Mouse (Mus musculus): Measurements from ENCODE around the gene Clec10a. TPM values are rescaled to one million over a fixed set of nuclear protein-coding genes. Genes with fewer than 3 reads are reported as not detected.
A peak's percentile ranks its signal among the peaks of the same experiment; 100 is the strongest.

Gene Clec10a
- total and polyA plus RNA-seq, 2 experiments from 2014 or later = 0.44 to 0.57 TPM

- DNase-seq (ENCODE audit: low spot score) (peak; percentile 89), ATAC-seq (ENCODE audit: low FRiP score) (no peak)
- H3K27ac ChIP-seq (ENCODE audit: low read depth, low read length) = no peak overlapping the region
- no peaks in the 10 kb centered on the region for H3K36me3 ChIP-seq (ENCODE audit: insufficient read depth, low read length)
- no peaks in the 10 kb centered on the region for H3K9me3 ChIP-seq (ENCODE audit: low read length)
- H3K4me1 ChIP-seq (ENCODE audit: insufficient read depth, low read length) = no peaks in the 10 kb centered on the region
- H3K9ac ChIP-seq (replicated peaks; ENCODE audit: low read length, poor library complexity, severe bottlenecking) = no peak overlapping the region
- H3K27me3 ChIP-seq (ENCODE audit: insufficient read depth, low read length) = no peaks in the 10 kb centered on the region
- no peak overlapping the region for H3K4me3 ChIP-seq (ENCODE audit: low read depth, low read length)
- peak; percentile 96 for TF ChIP-seq CTCF (IDR thresholded peaks at IDR 0.05)
- 40% methylated on average over 5 of the region's 5 CpGs for WGBS
- no peak overlapping the region for H3K4me2 ChIP-seq (ENCODE audit: low read depth, low read length, poor library complexity, severe bottlenecking)
These were observed 45.7 kb downstream of the Clec10a start for GRCm38 (mm10) chr11:70201691-70202090.

GRCm38 (mm10) chr11:70206801-70207200 lies 50.8 kb downstream of the Clec10a start:
- DNase-seq (ENCODE audit: low spot score) (no peak), ATAC-seq (ENCODE audit: low FRiP score) (no peak)
- 83% methylated on average over 2 of the region's 2 CpGs for WGBS
- Histone ChIP-seq H3K4me3 (ENCODE audit: low read depth, low read length) (no peak overlapping the region), H3K27ac (ENCODE audit: low read depth, low read length) (no peak overlapping the region), H3K9me3 (ENCODE audit: low read length) (no peaks in the 10 kb centered on the region), H3K4me2 (ENCODE audit: low read depth, low read length, poor library complexity, severe bottlenecking) (no peak overlapping the region), H3K27me3 (ENCODE audit: insufficient read depth, low read length) (peaks cover 3% of the 10 kb centered on the region; the same call in 1 of the 2 replicates), H3K4me1 (ENCODE audit: insufficient read depth, low read length) (no peaks in the 10 kb centered on the region), H3K9ac (replicated peaks; ENCODE audit: low read length, poor library complexity, severe bottlenecking) (no peak overlapping the region), H3K36me3 (ENCODE audit: insufficient read depth, low read length) (no peaks in the 10 kb centered on the region)
- no peak for TF ChIP-seq CTCF (IDR thresholded peaks at IDR 0.05)

- ATAC-seq (ENCODE audit: low FRiP score) (no peak), DNase-seq (ENCODE audit: low spot score) (no peak)
- no peaks in the 10 kb centered on the region for H3K36me3 ChIP-seq (ENCODE audit: insufficient read depth, low read length)
- no peak overlapping the region for H3K27ac ChIP-seq (ENCODE audit: low read depth, low read length)
- no peaks in the 10 kb centered on the region for H3K9me3 ChIP-seq (ENCODE audit: low read length)
- peaks cover 3% of the 10 kb centered on the region; the same call in 1 of the 2 replicates for H3K27me3 ChIP-seq (ENCODE audit: insufficient read depth, low read length)
- TF ChIP-seq CTCF (IDR thresholded peaks at IDR 0.05) = no peak
- H3K4me1 ChIP-seq (ENCODE audit: insufficient read depth, low read length) = no peaks in the 10 kb centered on the region
- WGBS = 88% methylated on average over 7 of the region's 7 CpGs
- H3K9ac ChIP-seq (replicated peaks; ENCODE audit: low read length, poor library complexity, severe bottlenecking) = no peak overlapping the region
- no peak overlapping the region for H3K4me3 ChIP-seq (ENCODE audit: low read depth, low read length)
- H3K4me2 ChIP-seq (ENCODE audit: low read depth, low read length, poor library complexity, severe bottlenecking) = no peak overlapping the region
These were observed 51.3 kb downstream of the Clec10a start for GRCm38 (mm10) chr11:70207283-70207682.

GRCm38 (mm10) chr11:70208778-70209388 lies 52.9 kb downstream of the Clec10a start:
- Histone ChIP-seq H3K9ac (replicated peaks; ENCODE audit: low read length, poor library complexity, severe bottlenecking) (no peak overlapping the region), H3K9me3 (ENCODE audit: low read length) (no peaks in the 10 kb centered on the region), H3K36me3 (ENCODE audit: insufficient read depth, low read length) (no peaks in the 10 kb centered on the region), H3K4me2 (ENCODE audit: low read depth, low read length, poor library complexity, severe bottlenecking) (no peak overlapping the region), H3K4me3 (ENCODE audit: low read depth, low read length) (no peak overlapping the region), H3K27me3 (ENCODE audit: insufficient read depth, low read length) (peaks cover 3% of the 10 kb centered on the region; the same call in 1 of the 2 replicates), H3K27ac (ENCODE audit: low read depth, low read length) (no peak overlapping the region), H3K4me1 (ENCODE audit: insufficient read depth, low read length) (peaks cover 1% of the 10 kb centered on the region; the same call in 1 of the 2 replicates)
- ATAC-seq (ENCODE audit: low FRiP score) = no peak
- TF ChIP-seq CTCF (IDR thresholded peaks at IDR 0.05) = no peak
- DNase-seq (ENCODE audit: low spot score) = no peak
- WGBS = 83% methylated on average over 5 of the region's 5 CpGs

- H3K9ac ChIP-seq (replicated peaks; ENCODE audit: low read length, poor library complexity, severe bottlenecking) = no peak overlapping the region
- 94% methylated on average over 2 of the region's 2 CpGs for WGBS
- DNase-seq (ENCODE audit: low spot score) = no peak
- H3K4me3 ChIP-seq (ENCODE audit: low read depth, low read length) = no peak overlapping the region
- peaks cover 5% of the 10 kb centered on the region; the same call in 1 of the 2 replicates for H3K27me3 ChIP-seq (ENCODE audit: insufficient read depth, low read length)
- no peak for ATAC-seq (ENCODE audit: low FRiP score)
- no peak overlapping the region for H3K4me2 ChIP-seq (ENCODE audit: low read depth, low read length, poor library complexity, severe bottlenecking)
- TF ChIP-seq CTCF (IDR thresholded peaks at IDR 0.05) = no peak
- peaks cover 8% of the 10 kb centered on the region for H3K4me1 ChIP-seq (ENCODE audit: insufficient read depth, low read length)
- no peaks in the 10 kb centered on the region for H3K36me3 ChIP-seq (ENCODE audit: insufficient read depth, low read length)
- H3K27ac ChIP-seq (ENCODE audit: low read depth, low read length) = no peak overlapping the region
- H3K9me3 ChIP-seq (ENCODE audit: low read length) = no peaks in the 10 kb centered on the region
These were observed 54.7 kb downstream of the Clec10a start for GRCm38 (mm10) chr11:70210681-70211080.

- 58% methylated on average over 6 of the region's 6 CpGs for WGBS
These were observed 56.0 kb downstream of the Clec10a start for GRCm38 (mm10) chr11:70211972-70212371.

More at GRCm38 (mm10) chr11:70211972-70212371, 56.0 kb downstream of the Clec10a start:
- TF ChIP-seq CTCF (IDR thresholded peaks at IDR 0.05) = no peak
- Histone ChIP-seq H3K36me3 (ENCODE audit: insufficient read depth, low read length) (no peaks in the 10 kb centered on the region), H3K9ac (replicated peaks; ENCODE audit: low read length, poor library complexity, severe bottlenecking) (no peak overlapping the region), H3K4me1 (ENCODE audit: insufficient read depth, low read length) (peaks cover 8% of the 10 kb centered on the region), H3K9me3 (ENCODE audit: low read length) (no peaks in the 10 kb centered on the region), H3K4me3 (ENCODE audit: low read depth, low read length) (no peak overlapping the region), H3K27ac (ENCODE audit: low read depth, low read length) (no peak overlapping the region), H3K27me3 (ENCODE audit: insufficient read depth, low read length) (peaks cover 13% of the 10 kb centered on the region; the same call in 1 of the 2 replicates), H3K4me2 (ENCODE audit: low read depth, low read length, poor library complexity, severe bottlenecking) (no peak overlapping the region)
- no peak for DNase-seq (ENCODE audit: low spot score)
- no peak for ATAC-seq (ENCODE audit: low FRiP score)
